Mouse (Mus musculus) hematopoietic stem cell, adult 5-6 weeks (primary cell): ENCODE measurements at regions not wholly inside any gene's neighbourhood (a gene's known extent, or its start where the extent isn't known, plus 50 kb on each side); places are given as distances from the start of the nearest gene placed in this dataset.

Experiments
- ATAC-seq, 2 experiments: fragments of 125-278 bp in 1 of 2; replicated peaks in 1 of 2; 2 replicates each; pipeline ENCODE4 v1.8.0; 2016 to 2017; ENCODE audit warnings: inconsistent platforms in 2 of 2, mild to moderate bottlenecking in 2 of 2, moderate number of reproducible peaks in 2 of 2, low read depth in 1 of 2, moderate TSS enrichment in 1 of 2; ENCODE audit not compliant: low FRiP score in 2 of 2, poor library complexity in 2 of 2, severe bottlenecking in 2 of 2, insufficient read depth in 1 of 2, low TSS enrichment in 1 of 2

- no peak for ATAC-seq
Observed at GRCm38 (mm10) chr7:37011180-37011754, 313.3 kb downstream of the Tshz3 start.

GRCm38 (mm10) chr7:37020078-37020477, 322.2 kb downstream of the Tshz3 start:
- ATAC-seq, result no peak

DNA sequence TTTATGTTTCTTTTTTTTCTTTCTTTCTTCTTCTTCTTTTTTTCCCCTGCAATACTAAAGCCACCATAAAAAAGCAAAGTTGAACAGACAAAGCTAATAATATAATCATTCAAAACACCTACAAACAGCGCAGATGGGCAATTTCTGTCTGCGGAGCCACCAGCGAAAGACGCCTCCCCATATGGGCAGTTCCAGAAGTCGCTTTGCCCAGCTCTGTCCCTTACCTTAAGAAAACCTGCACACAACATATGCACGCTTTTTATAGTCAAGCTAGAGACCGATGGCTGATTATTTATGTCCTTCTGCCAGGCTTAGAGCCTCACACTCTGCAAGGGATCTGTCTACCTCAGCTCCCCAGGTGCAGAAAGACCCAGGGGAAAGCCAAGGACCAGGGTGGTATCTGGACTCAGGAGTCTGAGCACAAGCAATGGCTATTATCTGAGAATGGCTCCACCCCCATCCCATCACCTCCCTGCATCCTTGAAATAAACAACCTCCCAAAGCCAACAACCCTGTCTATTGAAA, 326.6 kb downstream of the Tshz3 start:
- ATAC-seq, result no peak

- ATAC-seq, result no peak
Observed at GRCm38 (mm10) chr7:37064582-37065458, 366.9 kb downstream of the Tshz3 start.

GRCm38 (mm10) chr7:37077698-37078097, 379.8 kb downstream of the Tshz3 start:
- no peak for ATAC-seq

GRCm38 (mm10) chr7:37078140-37078539, 380.2 kb downstream of the Tshz3 start:
- no peak for ATAC-seq

DNA sequence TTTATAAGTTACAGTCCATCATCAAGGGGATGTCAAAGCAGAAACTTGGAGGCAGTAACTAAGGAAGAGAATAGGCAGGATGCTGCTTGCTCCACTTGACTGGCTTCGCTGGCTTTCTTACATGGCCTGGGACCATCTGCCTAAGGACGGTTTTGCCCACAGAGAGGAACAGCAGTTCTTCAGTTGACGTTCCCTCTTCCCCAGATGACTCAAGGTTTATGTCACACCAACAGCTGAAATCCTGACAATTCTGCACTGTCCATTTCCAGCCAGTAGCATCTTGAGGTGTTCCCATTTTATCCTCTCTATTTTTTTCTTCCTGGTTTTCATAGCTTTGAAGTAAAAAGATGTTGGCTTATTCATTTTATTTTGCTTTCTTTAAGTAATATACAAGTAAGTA, 391.8 kb downstream of the Tshz3 start:
- ATAC-seq, result no peak

DNA sequence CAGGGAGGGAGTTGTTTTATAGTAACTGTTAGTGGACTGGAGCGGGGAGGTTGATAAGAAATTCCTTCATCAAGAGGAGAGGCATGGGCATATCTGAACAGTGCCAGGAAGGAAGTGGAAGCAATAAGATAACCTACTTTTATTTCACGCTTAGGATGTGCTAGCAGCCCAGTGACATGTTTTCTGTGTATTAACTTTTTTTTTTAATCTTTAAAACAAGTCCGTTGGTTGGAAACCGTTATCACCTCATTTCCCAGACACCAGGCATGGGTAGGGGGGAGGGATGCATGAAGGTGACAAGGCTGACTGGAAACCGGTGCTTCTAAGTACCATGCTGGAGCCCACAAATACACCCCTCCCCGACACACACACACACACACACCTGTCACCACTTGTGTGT, 394.7 kb downstream of the Tshz3 start:
- ATAC-seq, result no peak

DNA sequence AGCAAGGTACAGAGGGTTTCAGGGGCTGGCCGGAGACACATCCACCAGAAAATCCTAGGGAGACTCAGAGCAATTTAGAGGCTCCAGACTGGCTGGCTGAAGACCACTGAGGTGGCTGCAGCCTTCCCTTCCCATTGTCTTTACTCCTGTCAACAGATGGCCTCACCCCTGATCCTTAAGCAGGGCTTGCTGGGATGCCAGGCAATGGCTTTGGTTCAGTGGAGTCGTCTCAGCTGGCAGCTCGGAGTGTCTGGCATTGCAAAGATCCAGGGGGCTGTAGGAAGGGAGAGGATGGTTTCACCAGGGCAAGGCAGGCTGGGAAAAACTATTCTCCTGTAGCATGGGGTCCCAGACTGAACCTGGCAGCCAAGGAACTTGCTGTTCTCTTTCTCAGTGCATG, 395.8 kb downstream of the Tshz3 start:
- no peak for ATAC-seq

GRCm38 (mm10) chr7:37095839-37096238, 397.9 kb downstream of the Tshz3 start:
- ATAC-seq, result no peak

- no peak for ATAC-seq
Observed at GRCm38 (mm10) chr7:37096291-37096690, 398.4 kb downstream of the Tshz3 start.

- no peak for ATAC-seq
Observed at GRCm38 (mm10) chr7:37098950-37099349, 401.0 kb downstream of the Tshz3 start.

GRCm38 (mm10) chr7:37104671-37105070, 406.8 kb downstream of the Tshz3 start:
- no peak for ATAC-seq

- no peak for ATAC-seq
Observed at GRCm38 (mm10) chr7:37111071-37111470, 413.2 kb downstream of the Tshz3 start.

- ATAC-seq, result no peak
Observed at GRCm38 (mm10) chr7:37120776-37121175, 422.9 kb downstream of the Tshz3 start.

DNA sequence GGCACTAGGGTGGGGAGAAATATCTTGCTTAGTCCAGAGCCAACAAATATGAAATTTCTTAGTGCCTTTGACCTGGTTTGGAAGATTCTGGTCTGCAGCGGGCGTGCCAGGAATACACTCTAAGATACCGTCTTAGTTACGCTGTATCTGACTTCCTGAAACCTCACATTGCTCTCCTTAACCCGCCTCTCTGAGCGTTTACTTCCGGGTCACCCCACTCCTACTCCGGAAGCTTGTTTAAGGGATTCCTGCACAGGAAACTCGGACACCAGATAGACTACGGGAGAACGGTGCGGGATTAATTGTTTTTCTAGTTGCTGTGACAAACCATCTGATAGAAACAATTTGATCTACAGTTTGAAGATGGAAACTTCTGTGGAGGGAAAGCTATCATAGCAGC, 442.3 kb downstream of the Tshz3 start:
- no peak for ATAC-seq

DNA sequence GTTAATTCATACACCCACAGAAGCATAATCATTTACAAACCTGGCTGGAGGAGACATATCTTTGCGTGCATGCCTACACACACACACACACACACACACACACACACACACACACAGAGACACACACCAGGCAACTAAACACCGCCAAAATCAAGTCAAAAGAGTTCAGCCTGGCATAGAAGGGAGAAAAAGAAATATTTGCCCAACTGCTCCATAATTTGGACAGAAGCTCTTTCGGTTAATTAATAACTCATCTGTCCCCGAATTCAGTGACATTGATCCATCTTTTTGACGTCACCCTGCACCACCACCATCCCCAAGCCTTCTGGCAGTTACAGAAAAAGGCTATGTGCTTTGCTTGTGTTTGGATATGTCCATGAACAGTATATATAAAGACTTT, 444.9 kb downstream of the Tshz3 start:
- no peak for ATAC-seq

DNA sequence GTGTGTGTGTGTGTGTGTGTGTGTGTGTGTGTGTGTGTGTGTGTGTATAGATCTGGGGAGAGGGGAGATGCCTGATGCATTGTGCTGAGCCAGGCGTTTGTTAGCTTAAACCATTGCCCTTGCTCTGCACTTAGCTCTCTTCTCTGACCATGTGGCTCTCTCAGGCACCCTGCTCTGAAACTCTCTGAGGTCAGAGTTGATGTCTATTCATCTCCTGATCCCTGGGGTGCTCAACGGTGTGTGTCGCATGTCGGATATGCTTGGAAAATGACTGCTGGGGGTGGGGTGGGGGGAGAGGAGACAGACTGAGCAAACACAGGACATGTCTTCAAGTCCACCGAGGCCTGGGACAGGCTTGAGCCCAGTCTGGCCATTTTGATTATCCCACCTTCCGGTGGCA, 446.4 kb downstream of the Tshz3 start:
- no peak for ATAC-seq

- no peak for ATAC-seq
Observed at GRCm38 (mm10) chr7:37149711-37150110, 451.8 kb downstream of the Tshz3 start.
